Mouse (Mus musculus) myocyte (in vitro differentiated cells): Measurements from ENCODE around the gene Actn1.

Experiments
- CEBPB ChIP-seq: IDR thresholded peaks from 2 replicates; pipeline ENCODE4 v1.6.1; 2011; ENCODE audit warnings: mild to moderate bottlenecking, moderate library complexity; ENCODE audit not compliant: poor library complexity, insufficient read depth, severe bottlenecking
- E2F4 ChIP-seq: IDR thresholded peaks from one replicate; pipeline ENCODE4 v1.6.1; 2011; ENCODE audit warnings: mild to moderate bottlenecking, control low read depth, moderate library complexity; ENCODE audit not compliant: insufficient read depth
- MAX ChIP-seq: IDR thresholded peaks from one replicate; pipeline ENCODE4 v1.6.1; 2011; ENCODE audit warnings: low read depth, mild to moderate bottlenecking, control low read depth
- POLR2A ChIP-seq: IDR thresholded peaks from one replicate; pipeline ENCODE4 v1.6.1; 2011; ENCODE audit warnings: low read depth, mild to moderate bottlenecking, control low read depth, moderate library complexity; ENCODE audit not compliant: insufficient read length
- POLR2AphosphoS2 ChIP-seq: IDR thresholded peaks from one replicate; pipeline ENCODE4 v1.6.1; 2011; ENCODE audit warnings: low read depth, control low read depth; ENCODE audit not compliant: insufficient read length
- TCF3 ChIP-seq: IDR thresholded peaks from one replicate; pipeline ENCODE4 v1.6.1; 2011; ENCODE audit warnings: low read depth, control low read depth; ENCODE audit not compliant: insufficient read length
- USF1 ChIP-seq: IDR thresholded peaks from one replicate; pipeline ENCODE4 v1.6.1; 2011; ENCODE audit warnings: low read depth, mild to moderate bottlenecking, control low read depth, moderate library complexity

GRCm38 (mm10) chr12:80260744-80261695 lies 849 bp upstream of the Actn1 start:
- no peak for TF ChIP-seq MAX
- no peak for TF ChIP-seq POLR2A
- no peak for TF ChIP-seq TCF3
- TF ChIP-seq USF1 = no peak
- TF ChIP-seq POLR2AphosphoS2 = no peak
- no peak for TF ChIP-seq E2F4
- TF ChIP-seq CEBPB = no peak
